Mouse (Mus musculus) cerebellum, postnatal 14 days (tissue): ENCODE measurements around the gene Pde3a.
A peak's percentile ranks its signal among the peaks of the same experiment; 100 is the strongest.

Experiments
- DNase-seq, 2 experiments: peaks; one replicate each; pipeline ENCODE4 v3.0.0; 2021; ENCODE audit warnings: mixed read lengths in 2 of 2

The Pde3a gene

DNA sequence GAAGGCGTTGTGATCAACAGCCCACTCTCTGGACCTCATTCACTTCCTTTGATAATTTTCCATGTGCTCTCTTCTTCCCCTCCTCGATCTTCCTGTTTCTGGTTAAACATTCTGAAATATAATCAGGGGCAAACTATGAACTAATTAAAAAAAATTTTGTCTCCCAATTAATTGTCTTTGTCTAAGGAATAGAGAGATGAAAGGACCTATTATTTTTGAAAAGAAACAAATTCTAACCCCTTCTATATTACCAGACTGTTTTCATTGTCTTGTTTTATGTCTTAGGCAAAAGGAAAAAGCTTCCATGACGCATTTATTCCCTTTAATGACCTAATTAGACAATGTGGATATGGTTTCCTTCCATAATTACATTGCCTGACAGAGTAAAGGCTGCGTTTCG lies 156.4 kb downstream of the Pde3a start:
- DNase-seq, result no peak

DNA sequence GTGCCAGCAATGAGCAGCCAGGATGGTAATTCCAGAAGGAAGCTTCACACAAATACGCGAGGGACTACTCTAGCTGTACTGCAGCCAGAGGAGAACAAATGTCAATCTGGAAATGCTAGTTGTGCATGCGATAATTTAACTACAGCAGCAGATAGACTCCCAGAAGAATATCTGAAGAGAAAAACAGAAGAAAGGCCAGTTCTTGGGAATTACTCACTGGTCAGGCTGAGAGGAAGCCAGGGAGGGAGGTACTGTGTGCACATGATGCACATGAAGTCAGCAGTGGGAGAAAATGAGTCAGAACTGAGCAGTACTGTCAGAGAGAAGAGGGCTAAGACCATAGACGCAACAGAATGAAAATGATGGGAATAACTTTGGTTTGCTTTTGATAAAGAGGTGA lies 159.7 kb downstream of the Pde3a start:
- peak; percentile 16 to 18 for DNase-seq

DNA sequence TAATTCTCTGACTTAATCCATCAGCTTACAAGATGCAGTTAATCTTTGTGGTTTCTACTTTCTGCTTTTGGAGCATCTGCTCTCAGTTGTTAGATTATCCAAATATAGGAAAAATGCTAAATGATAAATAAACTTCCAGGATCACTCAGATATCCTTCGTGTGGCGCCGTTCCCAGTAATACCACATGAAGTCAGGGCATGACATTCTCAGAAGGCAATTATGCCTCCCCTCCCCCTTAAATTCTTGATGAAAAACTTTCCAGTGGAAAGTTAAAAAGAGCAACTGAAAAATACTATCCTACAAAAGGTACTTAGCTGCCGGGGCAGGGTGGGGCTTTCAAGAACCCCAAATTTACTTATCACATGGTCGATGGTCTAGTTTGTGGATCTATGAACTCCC lies 161.8 kb downstream of the Pde3a start:
- no peak for DNase-seq

DNA sequence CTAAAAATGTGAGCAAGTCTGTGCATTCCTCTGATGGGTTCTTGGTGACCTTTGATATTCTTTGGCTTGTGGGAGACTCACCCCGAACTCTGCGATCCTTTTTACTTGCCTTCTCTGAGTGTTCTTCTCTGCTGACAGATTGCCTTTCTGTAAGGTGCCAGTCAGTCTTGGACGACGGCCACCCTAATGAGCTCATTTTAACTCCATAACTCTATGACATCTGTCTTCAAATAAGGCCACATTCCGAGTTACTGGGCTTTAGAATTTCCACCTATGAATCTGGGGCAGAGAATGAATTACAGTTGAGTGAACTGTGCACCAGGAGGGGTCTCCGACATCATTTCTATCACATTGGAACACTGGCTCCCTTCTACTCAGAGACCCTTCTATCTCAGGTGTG lies 176.0 kb downstream of the Pde3a start:
- peak; percentile 60 to 72 for DNase-seq

DNA sequence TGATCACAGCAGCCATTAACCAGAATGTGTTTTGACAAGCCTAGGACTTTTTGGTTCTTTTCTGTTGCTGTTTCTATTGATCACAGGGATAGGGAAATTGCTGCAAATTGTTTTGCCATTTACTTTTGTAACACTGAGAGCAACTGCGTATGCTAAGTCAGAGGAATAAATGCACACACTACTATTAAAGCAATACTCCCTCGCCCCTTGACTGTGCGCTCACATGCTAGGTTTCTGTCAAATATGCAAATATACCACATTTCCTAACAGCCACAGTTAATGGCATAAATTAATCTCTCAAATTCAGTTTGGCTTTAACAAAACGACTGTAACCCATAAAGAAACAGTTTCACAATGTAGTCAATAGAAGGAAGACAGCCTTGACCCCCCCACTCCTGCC lies 179.5 kb downstream of the Pde3a start:
- DNase-seq, result no peak

DNA sequence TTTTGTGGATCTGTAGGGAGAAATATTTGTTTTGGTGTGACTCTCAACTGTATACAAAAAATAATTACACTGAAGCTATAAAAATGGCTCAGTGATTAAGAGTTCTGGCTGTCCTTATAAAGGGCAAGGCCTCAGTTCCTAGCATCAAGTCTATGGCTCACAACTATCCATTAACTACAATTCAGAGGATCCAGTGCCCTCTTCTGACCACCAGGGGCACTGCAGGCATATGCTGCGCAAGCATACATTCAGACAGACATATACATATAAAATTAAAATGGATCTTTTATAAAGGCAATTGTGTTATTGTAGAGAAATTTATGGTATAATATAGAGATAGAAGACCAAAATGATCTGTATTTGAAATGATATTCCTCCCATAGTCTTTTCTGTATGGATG lies 181.1 kb downstream of the Pde3a start:
- DNase-seq, result peak in 1 of 2 experiments; percentile 29

DNA sequence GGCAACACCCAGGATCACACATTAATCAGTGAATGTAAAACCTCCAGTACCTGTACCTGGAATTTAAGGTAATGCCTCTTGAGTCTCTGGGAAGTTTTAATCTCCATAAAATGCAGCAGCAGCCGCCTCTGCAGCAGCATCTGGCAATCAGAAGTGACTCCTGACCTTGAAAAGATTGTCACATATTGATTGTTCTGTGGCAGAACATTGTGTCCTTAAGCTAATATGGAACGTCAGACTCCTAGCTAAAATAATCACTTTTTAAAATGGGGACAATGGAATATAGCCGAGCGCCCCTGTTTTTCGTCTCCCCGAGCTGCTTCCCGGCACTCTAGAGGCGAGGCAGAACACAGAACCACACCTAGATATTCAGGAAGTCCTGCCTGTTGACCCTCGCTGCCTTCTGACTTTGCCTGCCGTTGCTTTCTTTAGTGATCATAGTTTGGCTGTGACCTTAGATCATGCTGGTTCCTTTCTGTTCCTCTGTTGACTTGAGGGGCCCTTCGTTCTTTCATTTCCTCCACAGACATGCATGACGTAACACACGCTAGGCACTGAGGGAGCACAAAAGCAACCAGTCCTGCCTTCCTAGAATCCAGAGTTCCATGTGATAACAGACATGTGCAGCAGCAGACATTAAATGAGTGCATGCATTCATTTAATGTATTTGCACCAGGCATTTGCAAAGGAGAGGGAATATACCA lies 183.4 kb downstream of the Pde3a start:
- no peak for DNase-seq

DNA sequence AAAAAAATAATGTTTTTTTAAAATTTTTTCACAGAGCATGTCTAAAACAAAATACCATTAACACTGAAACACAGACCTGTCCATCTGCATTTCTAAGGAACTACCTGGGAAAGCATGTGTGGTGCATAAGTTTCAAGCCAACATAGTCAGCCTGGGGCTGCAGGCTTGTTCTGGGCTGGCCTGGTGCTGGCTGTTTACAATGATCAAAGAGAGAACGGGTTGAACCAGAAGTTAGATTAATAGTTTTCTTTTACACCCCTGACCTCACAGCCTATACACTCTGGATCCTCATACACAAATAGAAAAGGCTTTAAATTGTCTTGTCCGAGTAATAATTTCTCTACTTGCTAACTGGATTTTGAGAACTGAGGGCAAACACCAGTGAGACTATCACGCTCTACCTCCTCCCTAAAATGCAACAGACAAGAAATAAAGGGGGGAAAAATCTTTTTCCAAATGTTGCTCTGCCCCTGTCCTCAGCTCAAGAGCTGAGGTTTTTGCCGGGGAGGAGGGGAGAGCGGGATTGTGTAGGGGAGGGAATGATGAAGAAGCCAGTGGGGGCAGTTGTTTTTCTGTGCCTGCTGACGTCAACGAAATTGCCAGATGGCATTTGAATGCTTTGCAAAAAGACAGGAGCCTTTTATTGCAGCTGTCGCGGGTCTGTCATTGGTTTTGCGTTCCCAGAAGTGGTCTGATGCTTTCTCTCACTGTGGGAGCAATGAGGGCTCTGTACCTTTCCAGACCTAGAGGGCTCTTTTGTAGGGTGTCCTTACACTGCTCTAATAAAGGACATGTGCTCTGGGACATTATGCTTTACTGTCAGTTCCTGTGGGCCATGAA lies 185.1 kb downstream of the Pde3a start:
- peak; percentile 25 to 28 for DNase-seq

DNA sequence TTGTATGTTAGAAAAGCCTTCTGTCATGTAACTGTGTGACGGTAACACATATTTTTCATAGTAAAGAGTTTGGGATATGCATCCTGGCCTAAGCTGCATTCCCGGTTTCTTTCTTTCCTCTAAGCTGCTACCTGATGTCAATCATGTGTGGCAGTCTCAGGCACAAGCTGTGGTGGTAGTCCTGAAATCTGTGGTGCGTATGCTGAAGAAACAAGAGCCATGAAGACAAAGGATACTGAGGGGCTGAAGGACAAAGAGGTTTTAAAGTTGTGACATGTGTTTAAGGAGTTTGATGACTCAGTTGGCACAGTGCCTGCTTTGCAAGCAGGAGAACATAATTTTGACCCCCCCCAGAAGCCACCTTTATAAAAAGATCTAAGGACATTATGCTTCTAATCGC lies 186.1 kb downstream of the Pde3a start:
- no peak for DNase-seq

DNA sequence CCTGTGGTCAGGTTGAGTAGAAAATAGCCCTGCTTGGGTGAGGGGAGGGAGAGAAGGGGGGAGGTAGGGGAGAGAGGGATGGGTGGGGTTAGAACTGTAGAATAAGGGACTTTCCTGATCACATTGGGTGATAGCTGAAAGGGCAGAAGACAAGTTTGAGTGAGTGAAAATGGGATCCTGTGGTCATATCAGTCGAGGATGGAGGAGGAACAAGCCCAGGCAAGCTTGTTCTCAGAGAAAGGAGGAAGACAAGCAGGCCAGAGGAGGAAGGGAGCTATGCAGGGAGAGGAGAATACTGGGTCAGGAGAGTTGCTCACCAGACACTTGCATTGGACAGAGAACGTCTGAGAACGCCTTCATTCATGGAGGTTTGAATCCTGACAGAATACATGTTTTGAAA lies 190.9 kb downstream of the Pde3a start:
- DNase-seq, result no peak

DNA sequence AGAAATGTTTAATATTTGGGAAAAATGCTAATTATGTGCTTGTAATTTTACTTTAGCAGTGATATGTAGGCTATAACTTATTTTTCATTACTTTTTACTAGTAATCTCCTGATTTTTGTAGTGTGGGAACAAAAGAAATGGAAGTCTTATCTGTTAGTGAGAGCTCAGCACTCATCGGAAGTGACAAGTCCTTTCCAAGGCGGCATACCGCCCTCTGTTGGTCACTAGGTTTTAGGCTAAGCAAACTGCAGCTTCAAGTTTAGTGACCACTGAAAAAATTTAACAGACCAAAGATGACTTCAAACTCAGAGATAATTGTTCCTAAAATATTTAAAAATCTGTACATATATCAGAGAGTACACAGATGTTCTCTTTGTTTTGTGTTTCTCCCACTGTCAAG lies 198.5 kb downstream of the Pde3a start:
- peak; percentile 87 to 91 for DNase-seq

DNA sequence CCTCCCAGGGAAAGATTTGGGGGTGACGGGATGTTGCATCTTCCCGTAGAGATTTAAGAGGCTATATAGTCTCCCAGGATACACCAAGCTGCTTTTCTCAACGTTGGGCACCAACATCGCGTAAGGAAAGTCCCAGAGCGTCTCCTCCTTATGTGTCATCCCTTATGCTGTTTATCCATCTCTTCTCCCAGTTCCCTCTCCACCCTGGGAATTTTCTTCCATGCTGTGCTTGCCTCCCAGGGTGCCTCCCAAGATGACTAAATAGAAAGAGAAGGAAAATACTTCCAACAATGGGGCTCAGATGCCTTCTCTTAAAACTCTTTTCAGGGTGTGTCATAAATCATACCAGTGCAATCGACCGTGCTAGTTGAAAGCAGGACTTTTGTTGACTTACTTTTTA lies 199.8 kb downstream of the Pde3a start:
- DNase-seq, result no peak

DNA sequence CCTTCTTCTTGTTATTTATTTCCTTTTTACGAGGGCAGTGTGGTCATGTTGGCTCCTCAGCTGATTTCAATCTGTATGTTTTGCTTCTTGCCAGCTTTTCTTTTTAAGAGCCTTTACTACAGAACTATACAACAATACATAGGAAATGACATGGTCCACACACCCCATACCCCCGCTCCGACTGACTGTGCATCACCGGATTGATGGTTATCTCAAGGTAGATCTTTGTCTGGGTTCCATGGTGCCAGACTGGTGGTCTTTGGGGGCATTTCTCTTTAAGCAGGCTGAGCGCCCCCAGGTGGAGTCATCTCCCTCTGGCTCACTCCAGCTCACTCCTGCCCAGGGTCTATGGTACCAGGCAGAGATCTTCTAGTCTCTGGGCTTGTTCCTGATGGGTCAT lies 206.3 kb downstream of the Pde3a start:
- no peak for DNase-seq

DNA sequence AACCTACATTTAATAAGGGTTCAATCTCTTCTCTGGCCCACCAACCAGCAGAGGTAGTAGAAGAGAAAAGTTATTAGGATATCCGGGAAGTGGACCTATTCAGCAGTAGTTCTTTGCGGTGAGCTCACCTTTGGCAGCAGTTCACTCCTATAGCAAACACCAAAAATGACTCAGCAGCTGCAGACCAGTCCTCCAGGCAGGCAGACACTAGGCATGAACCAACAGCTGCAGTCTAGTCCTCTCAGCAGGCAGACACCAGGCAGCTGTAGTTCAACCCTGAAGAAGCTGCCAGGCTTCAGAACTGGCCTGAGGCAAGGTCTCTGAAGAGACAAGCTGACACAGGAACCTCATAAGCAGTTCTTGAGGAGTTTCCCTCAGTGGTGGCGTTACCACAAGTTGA lies 207.5 kb downstream of the Pde3a start:
- DNase-seq, result no peak

DNA sequence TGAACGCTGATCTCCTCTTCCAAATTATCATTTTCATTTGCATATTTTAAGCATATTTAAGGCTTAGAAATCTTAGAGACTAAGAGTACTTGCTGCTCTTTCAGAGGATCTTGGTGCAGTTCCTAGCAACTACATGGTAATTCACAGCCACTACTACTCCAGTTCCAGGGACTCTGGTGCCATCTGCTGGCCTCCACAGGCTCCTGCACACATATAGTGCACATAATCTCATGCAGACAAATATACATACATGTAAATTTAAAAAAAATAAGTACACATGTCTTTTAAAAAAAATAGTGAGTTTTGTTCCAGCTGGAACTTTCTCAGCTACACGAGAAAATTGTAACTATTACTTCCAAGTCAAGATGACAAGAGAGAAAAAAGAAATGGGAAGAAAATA lies 221.2 kb downstream of the Pde3a start:
- DNase-seq, result no peak

DNA sequence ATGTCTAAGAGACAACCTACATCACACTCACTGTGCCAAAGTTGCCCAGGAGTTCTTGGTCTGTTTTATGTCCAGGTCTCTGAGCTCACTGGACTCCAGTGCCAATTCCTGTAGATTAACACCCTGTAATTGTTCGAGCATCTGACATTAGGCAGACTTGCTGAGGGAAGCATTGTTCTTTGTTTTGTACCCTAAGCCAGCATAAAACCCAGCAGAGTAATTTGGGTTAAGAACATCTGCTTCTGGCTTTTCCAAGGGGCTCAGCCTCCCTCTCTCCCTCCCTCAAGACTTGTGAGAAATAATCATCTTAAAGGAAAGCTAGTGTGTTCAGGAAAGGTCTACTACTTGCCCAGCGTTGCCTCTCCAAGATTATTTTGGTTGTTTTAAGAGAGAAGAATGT lies 225.2 kb downstream of the Pde3a start:
- no peak for DNase-seq

DNA sequence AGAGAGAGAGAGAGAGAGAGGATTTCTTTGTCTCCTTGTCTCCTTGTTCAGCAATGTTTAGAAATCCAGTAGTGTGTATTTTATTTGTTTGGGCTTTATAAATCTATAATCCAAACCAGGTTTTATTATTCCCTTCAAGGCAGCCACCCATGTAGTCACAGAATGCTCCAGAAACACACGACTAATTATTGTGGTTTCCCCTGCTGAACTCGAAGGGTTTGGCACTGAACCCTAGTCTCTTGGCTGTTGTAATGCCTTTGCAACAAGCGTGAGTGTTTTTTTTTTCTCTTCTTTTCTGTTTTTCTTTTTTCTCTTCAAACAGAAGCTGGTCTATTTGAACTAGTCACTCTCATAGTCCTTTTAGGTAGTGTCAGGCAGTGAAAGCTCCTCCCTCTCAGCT lies 225.6 kb downstream of the Pde3a start:
- no peak for DNase-seq

DNA sequence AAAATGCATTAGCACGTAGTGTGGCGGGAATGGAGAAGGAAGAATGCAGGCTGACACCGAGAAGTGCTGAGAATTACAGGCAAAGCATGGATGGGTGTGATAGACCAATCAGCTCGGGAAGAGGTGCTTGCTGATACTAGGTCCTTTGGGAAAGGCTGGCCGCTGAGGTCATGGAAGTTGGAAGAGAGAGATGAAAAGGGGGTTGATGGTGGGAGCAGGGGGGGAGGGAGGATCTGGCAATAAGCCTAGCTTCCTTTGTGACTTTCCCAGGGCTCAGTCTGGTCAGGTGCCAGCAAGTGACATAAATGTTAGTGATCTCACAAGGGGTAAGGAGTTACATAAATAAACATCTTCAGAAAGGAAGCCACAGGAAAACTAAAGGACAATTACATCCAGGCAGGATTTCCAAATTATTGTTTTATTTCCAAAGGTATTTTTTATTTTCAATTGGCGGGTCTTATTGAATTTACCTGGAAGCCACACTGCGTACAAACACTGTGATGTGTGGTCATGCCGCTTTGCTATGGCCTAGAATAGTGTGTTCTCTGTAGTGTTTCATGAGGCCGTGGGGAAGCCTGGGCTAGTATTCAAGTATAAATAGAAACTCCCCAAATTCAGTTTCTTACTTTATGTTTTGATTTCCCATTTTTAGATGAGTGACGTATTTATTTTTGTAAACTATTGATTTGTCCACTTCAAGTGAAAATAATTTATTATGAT lies 236.4 kb downstream of the Pde3a start:
- DNase-seq, result peak in 1 of 2 experiments; percentile 23

DNA sequence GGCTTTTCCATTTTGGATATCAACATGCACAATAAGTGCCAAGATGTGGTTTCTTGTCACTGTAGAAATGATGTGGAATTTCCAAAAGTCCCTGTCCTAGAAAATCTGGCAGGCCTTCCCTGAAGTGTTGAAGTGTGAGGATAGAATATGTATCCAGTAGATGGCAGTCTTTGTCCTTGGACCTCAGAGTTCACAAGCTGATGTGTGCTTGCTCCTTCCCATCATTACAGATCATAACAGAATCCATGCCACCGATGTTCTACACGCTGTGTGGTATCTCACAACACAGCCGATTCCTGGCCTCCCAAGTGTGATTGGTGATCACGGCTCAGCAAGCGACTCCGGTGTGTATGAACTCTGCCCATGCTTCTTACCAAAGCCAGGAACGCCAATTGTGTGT lies 238.2 kb downstream of the Pde3a start:
- peak; percentile 19 to 36 for DNase-seq

DNA sequence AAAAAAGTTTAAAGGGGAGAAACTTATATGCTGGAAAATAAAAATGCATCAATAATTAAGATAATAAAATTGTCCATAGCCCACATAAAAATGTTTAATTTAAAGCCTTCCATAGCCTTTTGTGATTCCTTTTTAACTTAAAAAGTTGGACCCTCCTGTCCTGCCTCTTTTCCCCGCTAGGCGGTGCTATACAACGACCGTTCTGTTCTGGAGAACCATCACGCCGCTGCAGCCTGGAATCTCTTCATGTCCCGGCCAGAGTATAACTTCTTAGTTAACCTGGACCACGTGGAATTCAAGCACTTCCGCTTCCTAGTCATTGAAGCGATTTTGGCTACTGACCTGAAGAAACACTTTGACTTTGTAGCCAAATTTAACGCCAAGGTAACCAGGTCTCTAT lies 239.6 kb downstream of the Pde3a start:
- DNase-seq, result peak; percentile 62 to 80

DNA sequence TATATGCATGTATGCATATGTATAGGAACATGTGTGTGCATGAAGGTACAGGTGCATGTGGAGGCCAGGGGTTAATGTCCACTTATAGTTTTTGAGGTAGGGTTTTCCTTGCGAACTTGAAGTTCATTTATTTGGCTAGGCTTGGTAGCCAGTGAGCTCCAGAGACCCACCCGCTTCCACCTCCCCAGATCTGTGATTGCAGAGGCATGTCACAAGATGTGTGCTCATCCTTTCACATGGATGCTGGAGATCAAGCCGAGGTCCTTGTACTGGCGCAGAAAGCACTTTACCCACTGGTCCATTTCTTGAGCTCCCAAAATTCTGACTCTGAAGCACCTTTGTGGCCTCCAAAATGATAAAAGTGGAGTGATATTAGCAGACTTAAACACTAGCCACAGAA lies 245.8 kb downstream of the Pde3a start:
- DNase-seq, result no peak

DNA sequence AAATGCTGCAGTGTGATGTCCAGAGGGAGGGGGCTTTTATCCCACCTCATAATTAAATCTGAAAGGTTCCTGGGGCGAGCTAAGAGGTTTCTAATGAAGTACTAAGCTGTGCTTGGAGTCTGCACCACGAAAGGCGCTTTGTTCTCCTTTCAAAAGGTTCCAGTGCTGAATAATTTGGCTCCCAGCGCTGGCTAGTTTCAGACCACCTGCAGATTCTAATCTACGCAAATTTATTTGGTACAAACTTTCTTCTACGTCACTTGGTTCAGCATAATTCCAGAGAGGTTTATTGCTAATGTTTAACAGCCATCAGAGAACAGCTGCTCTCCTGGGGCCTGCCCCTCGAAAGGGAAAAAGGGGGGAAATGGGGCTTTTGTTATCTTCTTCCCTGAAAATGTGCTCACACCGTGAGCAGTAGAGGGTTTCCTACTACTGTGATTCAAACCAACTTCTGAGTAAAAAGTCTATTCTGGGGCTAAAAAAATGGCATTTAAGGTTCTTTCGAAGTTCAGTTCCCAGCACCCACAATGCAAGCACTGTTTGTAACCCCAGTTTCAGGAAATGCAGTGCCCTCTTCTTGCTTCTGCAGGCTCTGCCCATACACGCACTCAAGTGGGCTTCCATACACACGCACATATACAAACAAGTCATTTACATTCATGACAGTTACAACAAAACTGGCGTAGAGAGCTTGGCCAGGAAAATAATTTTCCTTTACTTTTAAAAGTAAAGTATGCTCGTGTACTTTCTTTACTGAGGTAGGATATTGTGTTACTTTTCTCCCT lies 246.8 kb downstream of the Pde3a start:
- no peak for DNase-seq

DNA sequence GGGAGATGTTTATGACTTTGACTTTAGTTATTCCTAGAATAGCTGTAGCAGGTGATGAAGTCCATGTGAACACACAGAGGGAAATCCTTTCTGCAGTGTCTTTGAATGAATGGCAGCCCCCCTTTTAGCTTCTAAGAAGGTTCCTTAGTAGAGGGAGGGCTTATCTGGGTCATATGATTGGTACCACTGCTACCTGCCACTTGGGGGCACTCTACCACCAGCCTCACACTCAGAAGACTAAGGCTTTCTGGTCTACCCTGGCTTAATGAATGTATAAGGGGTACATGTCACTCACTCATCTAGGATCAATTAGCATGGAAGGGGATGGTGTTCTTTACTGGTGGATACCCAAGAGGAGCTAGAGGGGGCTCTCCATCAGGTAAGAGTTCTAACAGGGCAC lies 250.4 kb downstream of the Pde3a start:
- DNase-seq, result no peak
